Mouse (Mus musculus) adrenal gland, postnatal 14 days (tissue): ENCODE data around the gene Bmper. TPM values are rescaled to one million over a fixed set of nuclear protein-coding genes. Genes with fewer than 3 reads are reported as not detected.

Experiments
- DNase-seq: peaks from one replicate; pipeline ENCODE4 v3.0.0; 2021; ENCODE audit warnings: mixed read lengths
- total RNA-seq: library from RNA; stranded (reverse); gene quantifications from 2 replicates; pipeline ENCODE4 v1.2.3, GENCODE M21; 2021

Gene Bmper
- total RNA-seq, 1 experiment from 2014 or later: 4.2 TPM

DNA sequence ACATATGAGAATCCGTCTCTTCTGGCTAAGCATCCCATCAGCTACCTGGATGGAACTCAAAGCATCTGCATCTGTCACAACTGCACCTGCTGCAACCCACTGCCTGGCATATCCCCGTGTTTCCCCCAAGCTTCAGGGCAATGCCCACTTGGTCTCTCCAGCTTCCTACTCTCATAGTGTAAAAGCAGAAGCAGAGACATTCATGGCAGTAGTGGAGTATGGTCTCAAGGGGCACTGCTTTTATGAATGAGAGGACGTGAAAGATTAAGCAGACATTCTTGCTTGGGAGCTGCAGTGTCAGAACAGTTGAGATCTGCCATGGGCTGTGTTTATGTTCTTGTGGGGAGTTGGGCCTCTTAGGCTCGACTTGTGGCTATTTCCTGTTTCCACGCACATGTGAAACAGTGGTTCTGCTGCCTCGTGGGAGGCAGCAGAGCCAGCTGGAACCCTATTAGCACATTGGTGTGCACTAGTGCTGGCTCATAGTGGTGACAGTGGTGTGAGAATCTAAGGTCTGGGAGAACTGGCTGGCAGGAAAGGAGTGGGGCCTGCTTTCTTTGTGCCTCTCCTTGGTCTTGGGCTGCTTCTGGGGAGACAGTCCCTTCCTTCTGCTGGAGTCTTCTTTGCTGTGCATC, 12.6 kb downstream of the Bmper start:
- no peak for DNase-seq

DNA sequence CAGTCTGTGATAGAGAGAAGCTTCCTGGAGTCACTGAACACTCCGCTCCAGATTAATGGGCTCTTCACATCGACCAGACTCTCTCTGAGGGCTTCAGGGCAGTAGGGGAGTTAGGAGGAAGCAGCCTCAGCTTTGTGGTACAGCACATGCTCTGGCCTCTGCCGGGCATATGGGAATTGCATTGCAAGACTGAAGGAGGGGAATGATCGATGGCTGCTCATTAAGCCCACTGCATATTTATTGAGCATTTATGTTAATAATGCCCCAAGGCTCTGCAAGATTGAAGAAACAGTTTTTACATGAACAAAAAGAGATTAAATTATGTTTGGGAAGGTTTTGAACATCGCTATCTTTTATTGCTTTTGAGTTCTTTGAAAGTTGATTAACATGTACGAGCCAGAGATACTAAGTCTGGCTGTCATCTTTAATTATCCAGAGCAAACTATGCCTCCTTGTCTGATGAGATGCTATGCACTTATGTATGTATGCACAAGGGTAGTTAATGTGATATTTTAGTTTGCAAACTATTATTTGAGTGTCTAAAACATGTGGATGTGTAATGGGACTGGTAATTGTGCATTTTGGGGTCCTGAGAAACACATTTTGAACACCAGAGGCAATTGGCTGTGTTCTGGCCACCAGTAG, 13.9 kb downstream of the Bmper start:
- DNase-seq: no peak

DNA sequence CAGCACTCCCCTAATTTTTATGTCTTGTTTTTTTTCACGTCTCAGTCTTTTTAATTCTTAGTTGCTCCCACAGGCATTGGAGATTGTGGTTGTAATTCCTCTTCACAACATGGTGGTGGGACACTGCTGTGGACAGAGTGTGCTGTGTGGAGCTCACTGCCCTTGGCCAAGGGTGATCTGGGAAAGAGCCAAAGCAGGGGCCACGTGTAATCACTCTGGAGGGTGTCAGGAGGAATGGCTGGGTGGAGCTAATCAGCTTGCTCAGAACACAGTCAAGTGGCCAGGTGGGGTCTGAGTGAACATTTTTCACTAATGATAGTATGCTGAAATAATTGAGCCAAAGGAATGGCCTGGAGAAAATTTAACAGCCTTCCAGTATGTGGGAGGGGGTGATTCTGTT, 16.1 kb downstream of the Bmper start:
- no peak for DNase-seq

DNA sequence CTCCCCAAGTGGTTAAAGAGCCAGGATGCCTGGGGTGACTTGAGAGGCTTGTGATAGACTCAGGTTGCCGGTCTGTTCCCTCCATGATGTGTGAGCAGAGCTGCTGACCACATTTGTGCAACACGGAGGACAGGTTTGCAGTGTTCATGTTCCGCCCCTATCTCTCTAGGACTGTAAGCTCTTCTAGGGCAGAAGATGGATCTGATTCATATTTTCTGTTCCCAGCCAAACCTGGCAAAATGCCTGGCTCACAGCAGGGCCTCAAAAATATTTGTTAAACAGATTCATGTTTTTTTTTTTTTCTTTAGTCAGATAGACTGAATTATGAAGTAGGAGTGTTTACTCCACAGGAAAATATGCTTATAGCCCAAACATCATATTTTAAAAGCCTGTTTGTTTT, 20.0 kb downstream of the Bmper start:
- DNase-seq: peak; percentile 65

DNA sequence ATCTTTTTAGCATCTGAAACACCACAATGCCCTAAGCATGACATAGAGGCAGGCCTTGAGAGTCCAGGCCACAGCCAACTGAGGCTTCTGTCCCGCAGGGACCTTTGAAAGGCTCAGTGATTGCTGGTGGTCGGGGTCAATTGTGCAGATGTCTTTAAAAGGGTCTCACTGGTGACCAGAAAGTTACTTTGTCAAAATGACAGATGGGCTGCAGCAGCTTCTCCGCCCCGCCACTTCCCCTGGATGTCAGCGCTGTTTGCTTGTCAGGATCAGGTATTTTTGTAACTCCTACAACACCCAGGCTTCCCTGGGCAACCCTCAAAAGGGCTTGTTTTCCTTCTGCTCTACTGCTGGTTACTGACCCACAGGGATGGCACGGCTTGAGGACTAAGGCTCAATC, 21.0 kb downstream of the Bmper start:
- DNase-seq: no peak

DNA sequence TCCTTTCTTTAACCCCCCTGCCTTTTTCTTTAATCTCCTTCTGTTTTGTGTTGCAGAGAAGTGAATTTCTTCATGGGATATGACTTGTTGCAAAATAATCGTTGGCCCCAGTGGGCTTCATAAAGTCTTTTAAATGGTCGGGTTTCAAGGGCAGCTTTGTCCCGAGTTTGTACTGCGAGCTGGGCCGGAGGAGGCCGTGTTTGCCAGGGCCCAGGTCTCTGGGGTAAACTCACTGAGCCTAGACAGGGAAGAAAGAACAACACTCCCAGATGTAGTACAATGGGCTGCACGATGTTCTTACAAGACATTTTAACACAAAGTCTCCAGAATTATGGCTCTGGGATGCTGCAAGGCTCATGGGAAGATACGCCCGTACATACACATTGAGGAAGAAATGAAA, 23.5 kb downstream of the Bmper start:
- DNase-seq: peak; percentile 71

DNA sequence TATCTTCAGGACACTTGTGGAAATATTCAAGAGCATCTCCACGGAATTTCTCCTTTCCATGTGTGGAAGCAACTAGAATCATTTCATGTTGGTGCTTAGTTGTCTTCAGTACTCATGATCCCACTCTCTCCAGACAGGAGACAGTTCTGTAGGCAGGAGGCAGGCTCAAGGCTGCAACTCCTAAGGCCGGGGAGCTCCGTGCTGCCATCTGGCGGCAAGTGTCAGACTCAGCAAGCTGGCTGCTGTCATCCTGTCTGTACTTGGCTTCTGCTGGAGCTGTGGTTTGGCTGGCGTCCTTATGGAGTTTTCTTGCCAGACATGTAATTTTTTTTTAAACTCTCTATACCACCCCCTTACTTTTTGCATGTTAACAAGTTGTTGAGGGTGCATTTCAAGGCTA, 27.1 kb downstream of the Bmper start:
- DNase-seq: peak; percentile 90

DNA sequence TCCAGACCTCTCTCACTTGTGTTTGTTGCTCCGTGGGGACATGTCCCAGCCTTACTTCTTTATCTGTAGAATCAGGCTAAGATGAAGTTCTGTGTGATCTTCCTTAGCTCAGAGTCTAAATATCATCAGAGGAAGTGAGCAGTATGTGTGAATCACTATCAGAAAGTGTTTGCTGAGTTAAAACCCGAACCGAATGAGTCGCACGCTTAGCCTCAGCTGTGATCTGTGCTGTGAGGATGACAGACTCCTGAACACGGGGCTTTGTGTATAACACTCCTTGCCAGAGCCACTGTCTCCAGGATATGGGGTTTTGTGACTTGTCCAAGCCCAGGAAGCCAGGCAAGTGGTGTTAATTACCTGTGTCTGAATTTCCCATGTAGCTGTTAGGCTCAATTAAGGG, 28.1 kb downstream of the Bmper start:
- DNase-seq: no peak

DNA sequence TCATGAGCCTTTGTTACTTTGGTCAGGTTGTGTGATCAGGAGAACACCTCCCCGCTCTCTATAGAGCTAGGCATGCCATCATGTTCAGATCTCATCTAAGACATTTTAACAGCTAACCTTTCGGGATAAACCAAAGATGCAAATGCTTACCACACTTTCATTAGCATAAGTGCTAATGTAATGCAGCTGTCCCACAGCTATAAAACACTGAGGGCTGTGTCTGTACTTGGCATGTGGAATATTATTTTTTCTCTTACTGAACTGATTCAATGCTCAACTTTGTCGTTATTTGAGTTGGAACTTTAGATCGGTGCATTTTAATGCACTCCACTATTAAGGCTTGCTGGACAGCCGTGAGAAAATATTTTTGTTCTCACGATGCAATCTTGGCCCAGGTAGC, 30.7 kb downstream of the Bmper start:
- DNase-seq: no peak

DNA sequence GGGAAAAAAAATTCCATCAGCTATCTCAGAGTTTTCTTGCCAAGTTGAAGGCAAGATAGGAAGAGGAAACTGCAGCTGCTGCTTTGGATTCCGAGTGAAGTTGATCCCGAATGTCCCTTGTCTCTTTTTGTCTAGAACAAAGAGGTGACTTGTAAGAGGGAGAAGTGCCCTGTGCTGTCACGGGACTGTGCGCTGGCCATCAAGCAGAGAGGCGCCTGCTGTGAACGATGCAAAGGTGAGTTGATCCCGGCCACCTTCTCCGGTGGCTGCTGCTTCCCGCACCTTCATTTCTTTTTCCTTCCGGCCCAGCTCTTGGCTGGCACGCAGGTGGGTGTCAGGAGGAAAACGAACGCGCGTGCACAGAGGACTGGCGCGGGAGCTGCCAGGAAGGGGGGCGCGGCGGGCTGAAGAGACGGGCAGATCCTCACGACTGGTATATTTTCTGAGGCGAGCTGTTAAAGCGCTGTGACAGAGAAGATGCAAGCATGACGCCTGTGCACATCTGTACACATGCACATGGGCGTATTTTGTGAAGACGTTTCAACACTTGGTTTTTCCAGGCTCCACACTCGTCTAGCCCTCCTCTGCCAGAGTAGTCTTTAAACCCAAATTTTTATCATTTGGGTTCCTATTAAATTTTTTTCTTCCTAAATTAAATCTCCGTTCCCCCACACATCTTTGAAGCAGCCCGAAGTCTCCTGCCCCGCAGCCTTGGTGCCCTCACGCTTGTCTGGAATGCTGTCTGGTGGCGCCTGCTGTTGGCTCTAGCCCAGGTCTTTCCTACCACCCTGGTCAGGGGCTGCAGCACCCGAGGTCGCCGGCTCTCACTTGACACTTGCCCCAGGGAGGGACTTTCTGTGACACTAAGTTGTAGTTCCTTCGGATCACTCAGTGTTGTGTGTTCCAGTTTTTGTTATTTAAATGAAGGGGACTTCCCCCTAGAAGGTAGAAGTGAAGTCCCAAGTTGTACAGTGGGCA, 31.6 kb downstream of the Bmper start:
- DNase-seq: no peak

DNA sequence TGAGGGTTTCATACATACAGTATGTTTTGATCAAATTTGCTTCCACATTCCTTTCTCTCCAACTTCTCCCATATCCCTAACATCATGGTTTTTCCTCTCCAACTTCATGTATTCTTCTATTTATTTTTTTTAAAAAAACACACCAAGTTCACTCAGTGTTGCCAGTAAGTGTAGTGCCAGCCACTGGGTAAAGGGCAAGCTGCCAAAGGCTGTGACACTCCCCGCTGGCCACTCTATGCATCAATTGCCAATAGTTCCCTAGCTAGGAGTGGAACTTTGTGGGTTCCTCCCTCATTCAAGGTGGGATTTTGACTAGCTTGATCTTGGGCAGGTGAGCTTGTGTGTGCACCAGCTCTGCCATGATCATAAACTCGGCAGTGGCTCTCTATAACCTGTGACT, 33.0 kb downstream of the Bmper start:
- peak; percentile 61 for DNase-seq

DNA sequence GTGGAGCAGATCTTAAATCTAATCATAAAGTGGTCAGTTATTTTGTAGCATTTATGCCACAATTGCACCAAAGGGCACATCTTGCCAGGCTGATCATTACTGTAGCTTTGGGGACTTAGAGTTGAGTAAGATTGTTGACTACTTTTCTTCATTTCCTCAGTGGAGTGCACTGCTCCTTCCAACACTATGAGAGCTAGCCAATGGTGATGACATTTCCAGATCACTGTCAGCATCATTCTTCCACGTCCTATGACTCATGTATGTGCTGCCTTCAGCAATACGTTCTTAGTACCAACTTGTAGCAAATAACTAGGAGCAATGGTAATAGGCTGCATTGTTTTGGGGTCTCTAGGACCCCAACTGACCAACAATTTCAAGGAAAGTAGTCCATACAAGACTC, 33.7 kb downstream of the Bmper start:
- DNase-seq: no peak

DNA sequence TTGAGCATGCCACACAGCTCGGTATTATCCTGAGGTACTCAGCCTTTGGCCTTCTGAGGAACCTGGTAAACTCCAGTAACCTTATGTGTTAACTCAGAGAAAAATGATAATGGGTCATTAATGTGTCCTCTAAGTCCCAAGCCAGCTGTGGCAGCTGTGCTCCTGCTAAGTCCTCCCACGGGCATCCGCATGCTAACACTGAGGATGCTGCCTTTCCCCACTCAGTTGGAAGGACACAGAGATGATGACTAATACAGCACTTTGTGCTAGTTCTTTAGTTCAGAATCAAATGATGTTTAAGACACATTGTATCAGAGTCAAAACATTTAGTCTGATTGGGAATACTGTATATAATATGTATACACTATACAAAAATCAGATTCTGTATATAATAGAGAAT, 39.0 kb downstream of the Bmper start:
- DNase-seq: no peak

DNA sequence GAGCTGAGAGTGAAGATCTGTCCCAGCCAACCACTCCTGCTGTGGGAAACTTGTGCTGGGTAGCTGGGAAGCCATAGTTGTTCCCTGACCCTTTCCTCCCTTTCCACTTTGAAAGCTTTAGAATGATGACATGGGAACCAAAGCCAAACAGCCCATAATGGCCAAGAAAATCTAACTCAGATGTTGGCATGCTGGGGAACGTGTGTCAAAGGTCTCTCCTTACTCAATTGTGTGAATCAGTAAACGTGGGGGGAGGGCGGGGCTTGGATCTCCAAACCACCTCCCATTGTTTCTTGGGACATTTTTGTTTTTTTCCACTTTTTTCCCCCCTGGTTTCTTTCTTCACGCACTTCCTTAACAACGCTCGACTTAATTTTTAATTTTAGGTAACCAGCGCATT, 40.0 kb downstream of the Bmper start:
- DNase-seq: no peak

DNA sequence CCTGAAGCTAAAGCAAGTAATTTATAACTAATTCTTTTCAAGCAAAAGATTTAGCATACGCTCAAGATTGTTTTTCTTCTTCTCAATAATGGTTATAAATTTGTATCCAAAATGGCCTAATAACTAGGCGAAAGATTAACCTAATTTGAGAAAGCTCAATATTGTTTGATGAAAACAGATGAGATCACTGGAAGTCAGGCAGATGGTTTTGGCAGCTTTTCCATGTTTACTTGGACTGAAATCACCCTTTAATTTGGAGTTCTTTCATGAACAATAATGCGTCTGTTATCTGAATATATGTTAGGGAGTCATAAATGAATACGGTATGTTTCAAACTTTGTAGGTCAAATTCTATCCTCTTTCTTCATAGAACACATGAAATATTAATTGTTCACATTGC, 41.6 kb downstream of the Bmper start:
- no peak for DNase-seq

DNA sequence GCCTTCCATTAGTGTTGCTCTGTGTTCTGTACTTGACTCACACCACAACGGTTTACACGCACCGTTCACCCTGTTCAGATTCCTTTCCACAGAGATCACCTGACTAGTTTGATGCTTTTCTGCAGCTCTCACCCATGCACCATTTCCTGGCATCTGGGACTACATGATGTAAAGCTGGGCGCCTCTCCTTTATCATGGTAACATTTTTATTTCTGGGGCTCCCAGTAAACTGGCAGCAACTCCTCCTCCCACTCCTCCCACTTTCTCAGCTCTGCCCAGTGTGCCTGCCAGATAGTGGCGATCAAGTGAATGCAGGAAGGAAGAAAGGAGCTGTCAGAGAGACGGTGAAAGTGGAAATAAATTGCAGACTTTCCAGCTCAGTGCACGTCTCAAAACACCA, 45.7 kb downstream of the Bmper start:
- peak; percentile 37 for DNase-seq

DNA sequence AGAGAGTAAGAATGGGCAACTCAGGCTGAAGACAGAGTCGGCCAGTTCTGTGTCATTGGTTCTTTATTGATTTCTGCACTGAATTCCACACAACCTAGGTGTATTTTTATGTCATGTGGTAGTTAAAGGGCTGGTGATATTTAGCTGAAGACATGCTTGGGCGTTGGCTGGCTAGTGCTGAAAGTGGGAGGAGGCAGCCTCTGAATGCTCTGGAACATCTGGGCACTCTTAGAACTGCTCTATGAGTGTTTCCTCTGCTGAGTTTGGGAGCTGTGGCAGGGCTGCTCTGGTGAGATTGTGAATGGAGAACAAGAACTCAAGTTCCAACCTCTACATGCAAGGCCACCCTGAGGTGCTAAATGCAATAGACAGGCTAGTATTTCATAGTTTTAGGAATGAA, 46.2 kb downstream of the Bmper start:
- no peak for DNase-seq

DNA sequence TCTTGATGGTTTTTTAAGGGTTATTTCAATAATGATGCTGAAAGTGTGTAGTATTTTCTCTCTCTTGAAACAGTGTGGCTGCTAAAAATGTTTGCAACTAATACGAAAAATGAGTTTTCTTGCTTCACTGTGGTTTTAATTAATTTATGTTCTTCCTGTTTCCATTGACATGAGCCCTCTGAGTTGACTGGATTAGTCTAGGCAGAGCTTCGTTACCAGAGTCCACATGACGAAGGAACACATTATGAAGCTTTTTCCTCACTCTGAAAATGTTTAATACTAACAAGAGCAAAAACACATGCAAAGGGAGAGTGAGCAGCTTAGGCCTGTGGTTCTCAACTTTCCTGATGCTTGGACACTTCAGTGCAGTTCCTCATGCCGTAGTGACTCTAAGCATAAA, 53.4 kb downstream of the Bmper start:
- DNase-seq: no peak

DNA sequence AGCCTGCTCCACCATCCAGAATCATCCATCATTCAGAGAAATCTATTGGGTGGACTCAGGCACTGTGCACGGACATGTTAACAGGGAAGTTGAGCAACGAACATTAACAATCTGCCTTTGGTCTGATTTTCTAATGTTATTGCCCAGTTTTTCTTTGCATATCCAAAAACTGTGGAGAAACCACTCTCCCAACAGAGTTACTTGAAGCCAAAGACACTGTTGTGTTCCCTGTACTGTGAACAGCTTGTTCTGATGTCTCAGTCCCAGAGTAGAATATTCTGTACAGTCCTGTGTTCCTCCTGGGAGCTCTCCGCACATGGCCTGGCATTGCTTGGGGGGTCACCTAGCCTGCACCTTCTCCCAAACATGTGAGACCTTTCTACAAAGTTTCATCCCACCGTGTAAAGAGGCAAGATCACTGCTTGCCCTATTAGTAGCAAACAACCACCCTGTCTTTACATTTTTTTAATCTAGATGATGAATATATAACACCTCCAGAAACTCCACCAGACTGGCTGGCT, 62.1 kb downstream of the Bmper start:
- DNase-seq: peak; percentile 44

DNA sequence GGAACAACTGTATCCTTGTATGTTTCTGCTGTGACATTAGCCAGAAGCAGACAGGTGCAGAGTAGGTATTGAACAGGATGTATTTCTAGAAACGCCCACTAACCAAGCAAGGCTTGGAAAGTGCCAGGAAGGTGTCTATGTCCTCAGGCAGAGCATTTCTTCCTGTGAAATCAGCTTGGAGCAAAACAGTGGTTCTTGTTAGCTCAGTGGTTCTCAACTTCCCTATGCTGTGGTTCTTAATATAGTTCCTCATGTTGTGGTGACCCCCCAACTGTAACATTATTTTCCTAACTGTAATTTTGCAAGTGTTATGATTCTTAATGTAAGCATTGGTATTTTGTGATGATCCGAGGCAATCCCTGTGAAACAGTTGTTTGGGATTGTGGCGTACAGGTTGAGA, 70.7 kb downstream of the Bmper start:
- no peak for DNase-seq

DNA sequence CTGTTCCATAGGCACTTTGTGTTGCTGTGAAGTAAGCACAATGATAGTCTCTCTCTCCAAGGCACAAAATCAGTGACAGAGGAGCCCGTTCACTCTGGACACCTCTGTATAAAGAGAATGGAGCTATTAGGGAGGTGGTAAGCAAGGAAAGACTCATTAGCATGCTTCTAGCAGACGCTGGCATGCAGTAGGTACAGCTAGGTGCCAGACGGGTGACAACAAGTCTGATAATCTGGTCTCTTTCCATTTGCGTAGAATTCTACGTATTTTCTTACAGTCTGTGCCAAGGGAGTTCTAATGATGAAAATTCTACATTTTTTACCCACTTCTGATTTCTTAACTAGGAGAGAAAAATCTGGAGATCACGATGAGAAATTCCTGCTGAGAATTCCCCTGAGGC, 72.7 kb downstream of the Bmper start:
- no peak for DNase-seq

DNA sequence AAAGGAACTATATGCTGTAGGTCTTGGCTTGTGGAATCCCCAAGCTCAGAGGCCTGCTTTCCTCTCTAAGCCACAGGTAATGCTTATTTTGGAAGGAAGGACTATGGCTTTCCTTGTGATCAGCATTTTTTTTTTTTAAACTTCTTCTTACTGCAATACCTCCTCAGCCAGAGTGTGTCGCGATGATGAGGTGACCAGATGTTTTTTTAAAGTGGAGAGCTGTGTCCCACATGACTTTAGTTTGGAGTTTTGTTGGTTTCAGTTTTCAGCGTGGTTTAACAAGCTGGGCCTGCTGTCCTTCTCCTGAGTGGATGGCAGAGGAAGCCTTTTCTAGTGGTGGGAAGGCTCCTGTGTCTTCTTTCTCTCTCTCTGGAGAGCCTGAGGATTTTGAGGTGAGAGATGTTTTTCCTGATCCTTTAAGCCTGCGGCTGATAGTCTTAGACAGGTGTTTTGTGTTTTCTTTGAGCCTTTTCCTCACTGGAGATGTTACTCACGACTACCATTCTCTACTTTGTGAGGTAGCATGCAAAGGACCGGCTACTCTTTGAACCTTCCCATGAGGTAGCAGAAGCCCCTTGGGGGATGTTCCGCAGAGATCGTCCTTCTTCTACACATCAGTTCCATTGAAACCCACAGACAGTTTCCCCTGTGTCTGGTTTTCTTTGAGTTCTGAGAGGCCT, 74.8 kb downstream of the Bmper start:
- DNase-seq: no peak

DNA sequence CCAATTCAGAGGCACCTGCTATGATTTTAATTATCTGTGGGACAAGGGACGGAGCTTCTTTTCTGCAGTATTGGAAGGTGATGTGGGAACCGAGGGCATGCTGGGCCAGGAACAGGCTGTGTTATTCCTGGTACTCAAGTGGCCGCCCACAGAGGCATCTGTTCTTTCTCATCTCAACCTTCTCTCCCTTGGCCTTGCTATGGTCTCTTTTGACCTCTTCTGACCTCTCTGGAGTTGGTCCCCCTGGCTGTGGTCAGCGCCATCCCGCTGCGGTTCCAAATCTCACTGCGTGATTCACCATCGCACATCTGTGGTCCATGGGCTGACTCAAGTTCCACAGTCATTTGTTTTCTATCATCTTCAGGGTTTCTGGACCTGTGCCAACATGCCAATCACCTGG, 77.5 kb downstream of the Bmper start:
- DNase-seq: no peak
